35 mouse cellular contexts compared by ENCODE assay signal in the genomic region with DNA sequence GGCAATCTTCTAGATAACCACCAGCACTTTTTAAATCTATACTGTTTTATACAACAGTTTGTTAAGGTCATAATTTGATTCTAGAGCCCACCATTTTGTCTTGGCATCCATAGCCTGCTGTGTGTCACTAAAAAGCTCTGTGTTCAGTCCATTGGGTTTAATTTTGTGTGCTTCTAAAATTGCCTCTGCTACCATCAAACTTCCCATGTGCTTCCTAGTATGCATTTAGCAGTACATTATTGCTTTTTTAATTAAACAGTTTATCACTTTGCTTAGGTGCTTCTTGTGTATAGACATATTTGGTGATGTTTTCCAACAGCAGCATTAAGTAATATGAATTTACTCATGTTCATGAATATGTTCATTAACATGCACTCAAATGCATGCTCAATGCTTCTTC.
"Had no signal": no experiment of that assay in that cellular context is flagged by ENCODE, and none has a peak within 500 bp of the region (broad histone marks: within the 10 kb centered on the region; RNA-seq: fewer than 3 reads in every experiment).

No protein-coding gene starts in this region.

- H3K9ac ChIP-seq: heart, embryonic 12.5 days; heart, embryonic 13.5 days; heart, embryonic 15.5 days; hindbrain, embryonic 12.5 days; hindbrain, embryonic 13.5 days; hindbrain, embryonic 14.5 days; hindbrain, embryonic 15.5 days; intestine, embryonic 15.5 days; kidney, embryonic 15.5 days had no signal

- DNase-seq: heart, postnatal 10 days; heart, postnatal 14 days; heart, postnatal 36 days; heart, postnatal 4 days; kidney, adult 11 months; kidney, adult 18-20 months; kidney, adult 2 months; kidney, adult 8-10 months; kidney, adult 9 months; kidney, postnatal 10 days; kidney, postnatal 14 days; kidney, postnatal 25 days; kidney, postnatal 36 days; kidney, postnatal 4 days; layer of hippocampus, adult 9-11 months; layer of hippocampus, postnatal 36 days had no signal

- H3K4me3 ChIP-seq: heart, embryonic 10.5 days; heart, embryonic 12.5 days; heart, embryonic 13.5 days; heart, embryonic 15.5 days; hindbrain, embryonic 10.5 days; hindbrain, embryonic 12.5 days; hindbrain, embryonic 13.5 days; hindbrain, embryonic 15.5 days; intestine, embryonic 15.5 days; kidney, embryonic 15.5 days; layer of hippocampus, adult 2 months had no signal

- H3K9me3 ChIP-seq: heart, embryonic 10.5 days; heart, embryonic 12.5 days; heart, embryonic 13.5 days; heart, embryonic 15.5 days; hindbrain, embryonic 10.5 days; hindbrain, embryonic 12.5 days; hindbrain, embryonic 13.5 days; hindbrain, embryonic 15.5 days; intestine, embryonic 15.5 days; kidney, embryonic 15.5 days had no signal

- ATAC-seq: hindbrain, embryonic 16.5 days; hindbrain, postnatal 0 days; inflammation-experienced regulatory T-cells, adult 6 months; intestine, embryonic 15.5 days; intestine, embryonic 16.5 days; intestine, postnatal 0 days had no signal

- H3K4me2 ChIP-seq: heart, embryonic 11.5 days; heart, embryonic 12.5 days; heart, embryonic 13.5 days; heart, embryonic 15.5 days; hindbrain, embryonic 12.5 days; hindbrain, embryonic 13.5 days; hindbrain, embryonic 14.5 days; hindbrain, embryonic 15.5 days; intestine, embryonic 15.5 days; kidney, embryonic 15.5 days had no signal

- H3K4me1 ChIP-seq: heart, embryonic 10.5 days; heart, embryonic 12.5 days; heart, embryonic 13.5 days; heart, embryonic 15.5 days; hindbrain, embryonic 10.5 days; hindbrain, embryonic 12.5 days; hindbrain, embryonic 13.5 days; hindbrain, embryonic 15.5 days; intestine, embryonic 15.5 days; kidney, embryonic 15.5 days had no signal

- H3K36me3 ChIP-seq: heart, embryonic 10.5 days; heart, embryonic 12.5 days; heart, embryonic 13.5 days; heart, embryonic 15.5 days; hindbrain, embryonic 10.5 days; hindbrain, embryonic 12.5 days; hindbrain, embryonic 13.5 days; hindbrain, embryonic 15.5 days; intestine, embryonic 15.5 days; kidney, embryonic 15.5 days had no signal

- H3K27me3 ChIP-seq: heart, embryonic 12.5 days; heart, embryonic 13.5 days; heart, embryonic 15.5 days; hindbrain, embryonic 12.5 days; hindbrain, embryonic 13.5 days; hindbrain, embryonic 15.5 days; intestine, embryonic 15.5 days; kidney, embryonic 15.5 days had no signal

- H3K27ac ChIP-seq: heart, embryonic 10.5 days; heart, embryonic 13.5 days; heart, embryonic 15.5 days; hindbrain, embryonic 10.5 days; hindbrain, embryonic 12.5 days; hindbrain, embryonic 13.5 days; hindbrain, embryonic 14.5 days; hindbrain, embryonic 15.5 days; hindbrain, postnatal 0 days; intestine, embryonic 15.5 days; kidney, embryonic 15.5 days; kidney, postnatal 0 days; layer of hippocampus, adult 2 months had no signal
